In genomic region chr17:31061346-31062095, GRCm38 (mm10) we compare ENCODE assay signal across 10 mouse cellular contexts. TPM values are rescaled to one million over a fixed set of nuclear protein-coding genes. Genes with fewer than 3 reads are reported as not detected.
DNase-seq lines count a peak whose midpoint lies in the region; ATAC-seq and TF ChIP-seq lines count a peak whose summit lies in the region.
"Had no signal": no experiment of that assay in that cellular context is flagged by ENCODE, and none has a peak within 500 bp of the region (broad histone marks: within the 10 kb centered on the region; RNA-seq: fewer than 3 reads in every experiment).

No protein-coding gene starts in this region.

- WGBS in forebrain, embryonic 10.5 days, result 80% methylated on average over 3 of the region's 3 CpGs
- WGBS in forebrain, embryonic 15.5 days, result 67% methylated on average over 3 of the region's 3 CpGs
- WGBS in kidney, postnatal 0 days, result 71% methylated on average over 3 of the region's 3 CpGs
- WGBS in kidney, embryonic 14.5 days, result 70% methylated on average over 3 of the region's 3 CpGs

- no peak overlapping the region for H3K4me3 ChIP-seq in forebrain, embryonic 10.5 days
- H3K4me3 ChIP-seq in forebrain, embryonic 15.5 days, result no peak overlapping the region
- no peak overlapping the region for H3K4me3 ChIP-seq in kidney, postnatal 0 days (replicated peaks; ENCODE audit: low read depth, low read length)
- no peak overlapping the region for H3K4me3 ChIP-seq in kidney, embryonic 14.5 days (ENCODE audit: low read length)
- H3K4me3 ChIP-seq: forebrain, embryonic 12.5 days; hindbrain, embryonic 15.5 days had no signal

- no peaks in the 10 kb centered on the region for H3K36me3 ChIP-seq in forebrain, embryonic 10.5 days (replicated peaks)
- H3K36me3 ChIP-seq in forebrain, embryonic 15.5 days, result peaks cover 8% of the 10 kb centered on the region
- H3K36me3 ChIP-seq in kidney, postnatal 0 days (ENCODE audit: insufficient read depth, low read length), result no peaks in the 10 kb centered on the region
- H3K36me3 ChIP-seq in kidney, embryonic 14.5 days (ENCODE audit: control insufficient read depth, insufficient read depth, low read length), result no peaks in the 10 kb centered on the region

- peaks cover 47% of the 10 kb centered on the region for H3K4me1 ChIP-seq in forebrain, embryonic 10.5 days
- H3K4me1 ChIP-seq in forebrain, embryonic 15.5 days, result peaks cover 44% of the 10 kb centered on the region
- 0 out of 2 replicates have a peak, but pooled peaks cover 3% of the 10 kb centered on the region for H3K4me1 ChIP-seq in kidney, postnatal 0 days (replicated peaks; ENCODE audit: insufficient read depth, low read length)
- H3K4me1 ChIP-seq in kidney, embryonic 14.5 days (ENCODE audit: control insufficient read depth, insufficient read depth, low read length), result peaks cover 9% of the 10 kb centered on the region

- H3K27ac ChIP-seq in forebrain, embryonic 10.5 days, result peak overlapping the region; percentile 36; the same call in 1 of the 2 replicates
- H3K27ac ChIP-seq in forebrain, embryonic 15.5 days (replicated peaks), result no peak overlapping the region
- H3K27ac ChIP-seq in kidney, postnatal 0 days, result no peak overlapping the region
- H3K27ac ChIP-seq in kidney, embryonic 14.5 days (ENCODE audit: low read depth, low read length), result no peak overlapping the region
- H3K27ac ChIP-seq: forebrain, embryonic 12.5 days; hindbrain, embryonic 15.5 days had no signal

- ATAC-seq in forebrain, embryonic 15.5 days (replicated peaks), result no peak
- no peak for ATAC-seq in kidney, postnatal 0 days (replicated peaks; ENCODE audit: low FRiP score, low read depth)
- no peak for ATAC-seq in kidney, embryonic 14.5 days (ENCODE audit: low FRiP score, low TSS enrichment)
- peak; percentile 5 for ATAC-seq in CD4-positive, CD25-positive, alpha-beta regulatory T cell, adult 4 months

- TF ChIP-seq CTCF in kidney, postnatal 0 days (IDR thresholded peaks at IDR 0.05; ENCODE audit: low read depth), result no peak

- DNase-seq in forebrain, embryonic 10.5 days (ENCODE audit: extremely low spot score, low spot score), result no peak
- no peak for DNase-seq in kidney, postnatal 0 days (ENCODE audit: low spot score)
- peak; percentile 3 for DNase-seq in liver
- DNase-seq in testis, postnatal 10 days (ENCODE audit: low spot score), result no peak
- DNase-seq in embryo, embryonic 9.5 days (ENCODE audit: extremely low spot score), result no peak

- H3K4me2 ChIP-seq in forebrain, embryonic 15.5 days (replicated peaks), result no peak overlapping the region
- H3K4me2 ChIP-seq in kidney, postnatal 0 days (ENCODE audit: low read length), result 0 out of 2 replicates have a peak overlapping the region, but pooled peaks have one; percentile 6
- no peak overlapping the region for H3K4me2 ChIP-seq in kidney, embryonic 14.5 days (replicated peaks; ENCODE audit: low read depth, low read length)
- H3K4me2 ChIP-seq: forebrain, embryonic 12.5 days had no signal

- no peak overlapping the region for H3K9ac ChIP-seq in forebrain, embryonic 15.5 days (replicated peaks)
- H3K9ac ChIP-seq in kidney, postnatal 0 days (ENCODE audit: low read depth, low read length), result no peak overlapping the region
- no peak overlapping the region for H3K9ac ChIP-seq in kidney, embryonic 14.5 days (ENCODE audit: low read depth, low read length)
- H3K9ac ChIP-seq: forebrain, embryonic 12.5 days; hindbrain, embryonic 15.5 days had no signal

- peaks cover 52% of the 10 kb centered on the region for H3K27me3 ChIP-seq in forebrain, embryonic 10.5 days (ENCODE audit: poor library complexity, severe bottlenecking)
- H3K27me3 ChIP-seq in forebrain, embryonic 15.5 days, result no peaks in the 10 kb centered on the region
- no peaks in the 10 kb centered on the region for H3K27me3 ChIP-seq in kidney, postnatal 0 days (ENCODE audit: insufficient read depth, low read length)
- peaks cover 30% of the 10 kb centered on the region for H3K27me3 ChIP-seq in kidney, embryonic 14.5 days (ENCODE audit: control insufficient read depth, insufficient read depth, low read length)
- H3K27me3 ChIP-seq: hindbrain, embryonic 15.5 days had no signal

- H3K9me3 ChIP-seq in forebrain, embryonic 10.5 days, result no peaks in the 10 kb centered on the region
- no peaks in the 10 kb centered on the region for H3K9me3 ChIP-seq in forebrain, embryonic 15.5 days
- no peaks in the 10 kb centered on the region for H3K9me3 ChIP-seq in kidney, postnatal 0 days (replicated peaks; ENCODE audit: low read length)
- H3K9me3 ChIP-seq in kidney, embryonic 14.5 days (ENCODE audit: control insufficient read depth, low read length), result no peaks in the 10 kb centered on the region
- H3K9me3 ChIP-seq: forebrain, embryonic 12.5 days; hindbrain, embryonic 15.5 days had no signal

RNA-seq across cellular contexts. Expression of gene Abcg1, which starts 4.0 kb away (rescaled TPM):
- polyA plus RNA-seq in forebrain, embryonic 10.5 days (2016; fragmentation: Nextera tagmentation; extraction: Ambion mirVana), result 6.7 and 7.9 TPM in 2 replicates
- polyA plus RNA-seq in forebrain, embryonic 15.5 days (2015; fragmentation: Nextera tagmentation; extraction: Ambion mirVana), result 20.2 and 20.8 TPM in 2 replicates
- polyA plus RNA-seq in kidney, postnatal 0 days (2015; fragmentation: Nextera tagmentation; extraction: Ambion mirVana), result 8.5 and 8.8 TPM in 2 replicates
- 4.0 and 5.4 TPM in 2 replicates for polyA plus RNA-seq in kidney, embryonic 14.5 days (2014; fragmentation: Nextera tagmentation; extraction: Ambion mirVana)
- polyA plus RNA-seq in CD4-positive, CD25-positive, alpha-beta regulatory T cell, adult 4 months (2017; shearing (Covaris generic)), result 100 to 1,000 TPM; 169 to 178 TPM
